Mouse (Mus musculus): ENCODE results near the gene Irak2.

The Irak2 gene

DNA sequence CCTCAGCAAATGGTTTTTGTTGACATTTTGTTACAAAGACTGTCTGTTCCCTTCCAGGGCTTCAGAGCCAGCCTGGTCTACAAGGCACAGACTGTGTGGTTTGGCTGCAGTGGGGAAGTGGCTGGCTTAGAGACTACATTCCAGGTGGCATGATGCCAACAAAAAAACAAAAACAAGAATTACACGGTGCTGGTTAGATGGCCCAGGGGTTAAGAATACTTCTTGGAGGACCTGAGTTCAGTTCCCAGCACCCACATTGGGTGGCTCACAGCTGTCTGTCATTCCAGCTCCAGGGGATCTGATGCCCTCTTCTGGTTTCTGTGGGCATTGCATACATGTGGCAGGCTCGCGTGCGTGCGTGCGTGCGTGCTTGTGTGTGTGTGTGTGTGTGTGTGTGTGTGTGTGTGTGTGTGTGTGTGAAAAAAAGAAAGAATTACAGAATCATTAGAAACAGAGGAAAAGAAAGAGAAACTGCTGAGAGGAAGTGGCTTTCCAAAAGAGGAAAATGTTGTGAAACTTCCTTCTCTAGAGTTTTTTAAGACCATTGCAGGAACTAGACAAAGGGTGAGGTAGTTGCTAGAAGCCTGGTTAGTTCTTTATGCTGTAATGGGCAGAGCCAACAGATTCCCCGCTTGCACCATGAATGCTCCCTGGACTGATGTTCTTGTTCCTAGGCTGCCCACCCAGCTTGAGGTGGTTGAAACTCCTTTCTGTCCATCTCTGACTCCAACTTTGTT is 24.9 kb downstream of the Irak2 start:
- in situ Hi-C loops (cut with MboI, MseI): loop anchor here (10.0 to 25.0 kb wide), 2 partner anchors 1249 to 1252 kb away; no protein-coding TSS in a partner anchor

DNA sequence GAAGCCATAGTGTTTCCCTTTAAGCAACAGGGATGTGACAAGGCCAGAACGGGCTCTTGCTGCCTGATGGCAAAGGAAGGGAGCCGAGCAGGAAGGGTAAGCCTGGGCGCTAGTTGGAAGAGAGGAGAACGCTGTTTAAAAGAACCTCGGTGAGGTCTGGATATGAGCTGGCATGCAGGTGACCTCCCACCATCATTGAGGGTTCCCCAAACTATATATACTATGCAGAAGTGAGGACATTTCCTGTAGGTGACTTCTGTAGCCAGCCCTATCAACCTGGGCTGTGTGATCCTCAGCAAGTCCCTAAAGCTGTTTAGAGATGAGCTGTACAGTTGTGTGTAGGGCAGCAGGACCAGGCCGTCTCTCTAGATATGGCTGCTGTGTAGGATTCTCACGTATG is 26.0 kb downstream of the Irak2 start:
- in situ Hi-C loops (cut with MboI, MseI): loop anchor here (10.0 to 25.0 kb wide), 2 partner anchors 1248 to 1250 kb away; no protein-coding TSS in a partner anchor

DNA sequence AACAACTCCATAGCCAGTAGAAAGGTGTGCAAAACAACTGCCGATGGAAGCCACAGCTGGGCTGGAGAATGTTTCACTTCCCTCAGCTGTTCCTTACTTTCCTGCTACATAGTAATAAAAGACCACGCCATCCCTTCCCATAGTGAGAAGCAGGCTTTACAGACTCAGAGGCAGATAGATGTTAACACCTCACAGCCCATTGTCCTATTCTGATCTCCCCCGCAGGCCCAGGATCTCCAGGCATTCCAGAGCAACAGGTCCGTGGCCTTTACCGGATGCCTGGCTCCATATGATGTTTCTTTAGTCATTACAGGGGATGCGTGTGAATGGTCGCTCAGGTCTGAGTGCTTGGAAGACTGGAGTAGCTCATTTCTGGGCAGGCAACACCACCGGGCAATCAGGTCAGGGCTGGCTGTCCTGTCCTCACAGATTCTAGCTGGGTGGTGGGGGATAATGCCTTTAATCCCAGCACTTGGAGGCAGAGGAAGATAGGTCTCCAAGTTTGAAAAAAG is 29.4 kb downstream of the Irak2 start:
- in situ Hi-C loops (cut with MboI, MseI): loop anchor here (10.0 to 25.0 kb wide), 2 partner anchors 1245 to 1247 kb away; no protein-coding TSS in a partner anchor

DNA sequence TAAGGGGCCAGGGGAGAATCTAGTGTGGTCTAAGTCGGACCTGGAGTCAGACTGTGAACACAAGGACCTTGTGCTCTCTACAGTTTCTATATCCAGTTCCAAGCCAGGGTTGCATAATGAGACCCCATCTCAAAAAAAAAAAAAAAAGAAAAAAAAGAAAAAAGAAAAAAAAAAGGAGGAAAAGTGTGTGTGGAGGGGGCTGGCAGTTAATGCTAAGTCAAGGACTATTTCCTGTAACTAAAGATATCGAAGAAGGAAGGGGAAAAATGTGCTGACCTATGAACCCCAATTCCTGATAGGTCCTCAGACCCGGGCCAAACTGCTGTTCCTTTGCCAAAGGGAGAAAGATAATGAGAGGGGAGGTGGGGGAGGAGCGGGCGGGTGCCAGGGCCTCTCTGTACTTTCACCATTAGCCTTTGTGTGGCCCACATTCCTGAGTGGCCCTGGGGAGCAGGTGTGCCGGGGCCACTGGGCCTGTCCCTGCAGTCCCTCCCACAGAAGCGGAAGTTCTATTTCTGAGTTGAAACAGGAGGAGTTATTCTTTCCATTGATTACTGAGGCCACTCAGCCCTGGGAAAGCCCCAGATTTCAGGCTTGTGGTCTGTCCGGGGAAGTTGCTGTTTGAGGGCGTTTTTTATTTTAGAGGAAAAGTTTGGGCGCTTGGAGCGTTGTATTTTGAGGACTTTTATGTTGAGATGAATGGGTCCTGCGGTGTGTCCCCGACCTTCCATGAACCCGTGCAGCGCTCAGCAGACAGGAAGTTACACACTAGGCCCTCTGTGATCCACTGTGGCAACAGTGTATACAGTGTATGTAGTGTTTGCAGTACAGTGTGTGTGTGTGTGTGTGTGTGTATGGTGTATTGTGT is 30.3 kb downstream of the Irak2 start:
- in situ Hi-C loops (cut with MboI, MseI): loop anchor here (10.0 to 25.0 kb wide), 2 partner anchors 1244 to 1246 kb away; no protein-coding TSS in a partner anchor

DNA sequence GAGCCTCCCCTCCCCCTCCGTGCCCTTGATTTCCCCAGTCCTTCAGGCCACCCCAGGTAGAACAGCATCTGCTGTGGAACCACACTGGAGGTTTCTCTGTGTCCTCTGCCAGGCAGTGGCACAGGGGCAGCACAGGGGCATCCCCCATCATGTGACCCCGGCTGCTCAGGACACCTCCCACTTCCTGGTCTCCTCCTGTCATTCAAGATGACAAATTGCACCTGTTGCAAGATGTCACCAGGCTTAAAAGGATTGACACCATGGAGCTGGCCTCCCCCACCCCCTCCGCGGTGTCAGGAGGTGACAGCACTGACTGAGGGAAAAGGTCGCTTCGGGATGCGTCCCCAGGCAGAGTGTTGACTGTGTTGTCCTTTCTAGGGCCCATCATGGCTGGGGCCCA is 31.6 kb downstream of the Irak2 start:
- in situ Hi-C loops (cut with MboI, MseI): loop anchor here (5.0 to 25.0 kb wide), 3 partner anchors 33 to 1245 kb away; partner anchors contain the start of gene Irak2 (in 1 of the 2)

DNA sequence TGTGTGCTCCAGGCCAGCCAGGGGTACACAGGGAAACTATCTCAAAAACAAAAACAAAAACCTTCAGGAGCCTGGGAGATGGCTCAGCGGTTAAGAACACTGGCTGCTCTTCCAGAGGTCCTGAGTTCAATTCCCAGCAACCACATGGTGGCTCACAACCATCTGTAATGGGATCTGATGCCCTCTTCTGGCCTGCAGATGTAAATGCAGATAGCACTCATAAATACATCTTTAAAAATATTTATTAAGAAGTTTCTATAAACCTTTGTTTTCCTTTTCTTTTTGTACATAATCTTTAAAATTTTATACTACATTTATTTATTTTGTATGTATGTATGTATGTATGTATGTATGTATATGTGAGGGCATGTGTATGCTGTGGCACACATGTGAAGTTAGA is 33.8 kb downstream of the Irak2 start:
- in situ Hi-C loops (cut with MboI, MseI): loop anchor here in 1 of 2 experiments (5.0 to 25.0 kb wide), 2 partner anchors 35 to 1240 kb away; partner anchors contain the start of gene Irak2

DNA sequence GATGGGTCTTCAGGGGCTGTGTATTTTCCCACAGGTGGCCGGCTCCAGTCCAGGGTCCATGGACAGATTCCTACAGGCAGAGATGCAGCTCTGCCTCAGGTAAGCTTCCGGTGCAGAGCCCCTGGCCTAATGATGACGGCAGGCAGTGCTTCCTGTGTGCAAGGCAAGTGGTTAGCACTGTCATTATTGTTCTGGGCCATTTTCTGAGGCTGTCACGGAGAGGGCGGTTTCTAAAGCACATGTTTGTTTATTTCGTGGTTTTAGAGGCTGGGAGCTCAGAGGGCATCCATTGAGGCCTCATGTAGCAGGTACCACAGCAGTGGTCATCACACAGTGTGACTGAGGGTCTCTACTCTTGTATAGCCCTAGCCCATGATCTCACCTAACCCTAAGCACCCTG is 34.7 kb downstream of the Irak2 start:
- in situ Hi-C loops (cut with MboI, MseI): loop anchor here in 1 of 2 experiments (5.0 to 25.0 kb wide), 2 partner anchors 36 to 1239 kb away; partner anchors contain the start of gene Irak2

DNA sequence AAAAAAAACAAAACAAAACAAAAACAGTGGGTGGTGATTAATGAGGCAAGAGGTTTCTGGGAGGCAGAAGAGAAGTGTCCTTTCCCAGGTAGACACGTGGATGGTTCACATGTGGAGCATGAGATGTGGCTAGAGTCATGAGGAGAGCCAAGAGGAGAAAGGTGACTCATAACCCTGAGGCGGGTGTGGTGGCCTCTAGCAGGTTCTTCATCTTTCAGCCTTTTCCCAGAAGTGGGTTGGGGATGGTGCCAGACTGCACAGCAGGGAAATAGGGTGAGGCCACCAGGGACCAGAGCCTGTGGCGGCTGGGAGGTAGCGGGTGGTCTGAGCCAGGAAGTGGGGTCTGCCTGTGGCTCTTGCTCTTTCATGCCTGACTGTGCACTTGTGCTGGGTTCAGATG is 37.0 kb downstream of the Irak2 start:
- in situ Hi-C loops (cut with MboI, MseI): no loop called here

DNA sequence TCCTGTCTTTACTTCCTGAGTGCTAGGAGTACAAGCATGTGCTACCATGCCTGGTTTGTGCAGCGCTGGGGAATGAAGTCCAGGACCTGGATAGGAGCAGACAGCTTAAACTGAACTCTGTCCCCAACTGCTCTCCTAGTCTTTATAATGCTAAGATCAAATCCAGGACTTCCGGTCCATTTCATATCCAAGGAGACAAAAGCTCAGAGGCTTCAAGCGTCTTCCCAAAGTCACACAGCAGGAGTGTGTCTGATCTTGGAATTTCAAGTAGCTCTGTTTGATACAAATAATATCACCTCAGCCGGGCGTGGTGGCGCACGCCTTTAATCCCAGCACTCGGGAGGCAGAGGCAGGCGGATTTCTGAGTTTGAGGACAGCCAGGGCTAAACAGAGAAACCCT is 37.7 kb downstream of the Irak2 start:
- in situ Hi-C loops (cut with MboI, MseI): no loop called here

DNA sequence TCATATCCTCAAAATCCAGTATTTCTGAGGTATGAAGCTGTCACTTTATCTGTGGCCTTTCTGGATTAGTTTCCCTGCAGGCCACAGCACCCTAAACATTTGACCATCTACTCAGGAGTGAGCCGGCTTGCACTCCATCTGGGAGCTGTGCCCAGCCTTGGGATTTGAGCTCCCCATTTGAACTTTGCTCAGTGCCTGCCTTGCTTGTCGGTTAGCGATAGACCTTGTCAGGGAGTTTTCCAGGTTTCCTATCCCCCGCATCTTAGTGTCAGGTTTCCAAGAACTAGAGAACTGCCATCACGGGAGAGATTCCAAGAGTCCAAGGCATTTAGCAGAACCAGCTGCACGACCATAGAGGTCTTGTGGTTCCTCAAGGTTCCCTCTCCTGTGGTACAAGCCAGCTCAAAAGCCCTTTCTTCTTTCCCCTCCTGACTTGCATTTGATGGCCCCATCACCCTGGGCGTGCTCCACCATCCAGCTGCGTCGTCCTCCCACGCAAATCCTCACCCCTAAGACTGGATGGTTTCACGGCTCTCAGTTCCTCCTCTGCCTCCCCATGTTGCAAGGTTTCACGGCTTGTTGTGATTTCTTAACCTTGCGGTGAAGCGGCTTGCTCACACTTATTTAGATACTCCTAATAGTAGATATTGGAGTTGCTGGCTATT is 38.9 kb downstream of the Irak2 start:
- in situ Hi-C loops (cut with MboI, MseI): no loop called here

DNA sequence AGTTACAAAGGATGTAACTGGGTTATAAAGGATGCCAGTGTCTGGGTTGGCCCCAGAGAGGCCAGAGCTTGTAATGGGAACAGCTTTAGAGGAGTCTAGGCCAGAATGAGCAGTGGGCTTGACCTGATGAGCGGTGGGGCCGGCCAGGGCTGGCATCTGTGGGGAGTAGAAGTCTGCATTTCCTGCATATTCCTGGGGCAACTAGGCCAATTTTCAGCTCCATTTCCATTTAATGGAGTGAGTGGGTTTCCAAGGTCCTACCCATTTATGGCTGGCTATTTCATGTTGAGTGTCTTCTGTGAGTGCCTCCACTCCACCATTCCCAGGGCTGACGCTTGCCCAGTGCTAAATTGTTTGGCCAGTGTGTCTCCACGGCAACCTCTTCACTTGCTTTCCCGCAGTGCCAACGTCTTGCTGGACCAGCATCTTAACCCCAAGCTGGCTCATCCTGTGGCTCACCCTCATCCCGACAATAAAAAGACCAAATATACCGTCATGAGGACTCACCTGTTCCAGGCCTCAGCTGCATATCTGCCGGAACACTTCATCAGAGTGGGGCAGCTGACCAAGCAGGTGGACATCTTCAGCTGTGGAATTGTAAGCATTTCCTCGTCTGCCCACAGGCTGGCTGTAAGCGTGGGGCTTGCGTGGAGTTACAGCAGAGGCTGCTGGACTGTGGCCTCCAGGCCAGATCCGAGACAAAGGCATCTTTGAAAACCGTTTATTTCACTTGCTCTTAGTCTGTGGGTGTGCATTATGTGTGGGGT is 40.2 kb downstream of the Irak2 start:
- in situ Hi-C loops (cut with MboI, MseI): no loop called here

DNA sequence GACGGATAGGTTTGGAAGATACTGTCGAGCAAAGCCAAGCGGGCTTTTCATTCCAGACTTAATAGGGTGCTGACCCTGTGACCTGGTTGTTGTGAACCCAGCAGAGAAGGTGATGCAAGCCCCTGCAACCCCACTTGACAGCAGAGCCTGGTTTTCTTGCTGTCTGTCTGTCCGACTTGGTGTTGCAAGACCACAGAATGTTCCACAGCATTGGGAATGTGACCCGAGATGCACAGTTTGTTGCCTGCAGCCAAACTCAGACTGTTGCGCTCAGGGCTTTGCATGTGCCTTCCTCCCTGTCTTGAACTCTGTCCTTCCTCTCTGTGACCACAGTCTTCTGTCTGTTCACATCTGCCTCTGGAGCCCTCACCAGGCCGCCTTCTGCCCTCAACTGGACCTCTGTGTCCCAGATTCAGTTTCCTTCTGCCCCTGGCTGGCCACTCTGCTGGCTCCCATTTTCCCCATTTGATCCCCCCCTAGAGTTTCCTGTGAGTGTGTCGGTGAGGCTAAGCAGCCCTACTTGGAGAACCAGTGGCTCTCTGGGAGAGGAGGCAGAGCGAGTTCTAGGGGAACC is 41.8 kb downstream of the Irak2 start:
- in situ Hi-C loops (cut with MboI, MseI): loop anchor here in 1 of 2 experiments (10.0 kb wide), 1 partner anchor 45 kb away; the partner anchor contains the start of gene Irak2

DNA sequence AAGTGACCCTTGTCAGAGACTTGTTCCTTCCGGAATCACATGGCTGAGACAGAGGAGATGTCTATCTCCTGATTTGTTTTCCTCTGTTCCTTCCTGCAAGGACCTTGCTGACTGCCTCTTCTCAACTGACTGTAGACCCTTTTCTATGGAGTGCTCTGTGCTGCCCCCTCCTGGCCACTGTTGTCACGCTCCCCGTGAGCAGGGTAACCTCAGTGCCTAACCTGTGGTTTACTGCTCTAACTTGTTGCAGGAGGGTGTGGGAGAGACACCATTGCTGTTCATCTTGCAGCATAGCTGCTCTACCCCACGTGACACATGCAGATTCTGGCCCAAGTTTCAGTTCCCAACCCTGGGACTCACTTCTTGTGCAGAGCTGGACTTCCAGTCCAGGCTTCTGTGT is 43.0 kb downstream of the Irak2 start:
- in situ Hi-C loops (cut with MboI, MseI): loop anchor here in 1 of 2 experiments (10.0 kb wide), 1 partner anchor 46 kb away; the partner anchor contains the start of gene Irak2

DNA sequence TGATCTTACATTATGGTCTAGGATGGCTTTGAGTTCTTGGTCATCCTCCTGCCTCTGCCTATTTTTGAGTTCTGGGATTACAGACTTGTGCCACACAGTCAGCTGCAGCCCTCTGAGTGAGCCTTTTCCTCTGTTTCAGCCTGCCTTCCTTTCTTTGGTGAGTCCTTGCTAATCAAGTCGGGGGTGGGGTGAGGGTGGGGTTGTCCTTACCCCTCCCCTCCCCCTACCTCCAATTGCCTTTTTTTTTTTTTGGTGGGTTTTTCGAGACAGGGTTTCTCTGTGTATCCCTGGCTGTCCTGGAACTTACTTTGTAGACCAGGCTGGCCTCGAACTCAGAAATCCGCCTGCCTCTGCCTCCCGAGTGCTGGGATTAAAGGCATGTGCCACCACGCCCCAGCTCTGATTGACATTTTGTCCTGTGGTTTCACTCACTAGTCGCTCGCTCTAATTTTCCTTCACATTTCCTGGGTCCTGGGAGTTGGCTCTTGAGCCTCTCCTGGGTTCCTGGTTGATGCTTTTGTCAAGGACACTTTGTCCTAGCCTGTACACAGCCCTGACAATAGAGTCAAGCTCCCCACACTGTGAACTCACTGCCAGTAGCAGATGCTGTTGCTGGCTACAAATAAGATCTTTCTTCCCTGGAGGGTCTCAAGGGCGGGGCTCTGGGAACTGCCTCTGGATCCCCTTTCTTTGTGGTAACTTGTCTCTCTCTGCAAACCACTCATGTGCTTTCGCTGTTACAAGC is 45.0 kb downstream of the Irak2 start:
- in situ Hi-C loops (cut with MboI, MseI): loop anchor here in 1 of 2 experiments (10.0 kb wide), 1 partner anchor 48 kb away; the partner anchor contains the start of gene Irak2

DNA sequence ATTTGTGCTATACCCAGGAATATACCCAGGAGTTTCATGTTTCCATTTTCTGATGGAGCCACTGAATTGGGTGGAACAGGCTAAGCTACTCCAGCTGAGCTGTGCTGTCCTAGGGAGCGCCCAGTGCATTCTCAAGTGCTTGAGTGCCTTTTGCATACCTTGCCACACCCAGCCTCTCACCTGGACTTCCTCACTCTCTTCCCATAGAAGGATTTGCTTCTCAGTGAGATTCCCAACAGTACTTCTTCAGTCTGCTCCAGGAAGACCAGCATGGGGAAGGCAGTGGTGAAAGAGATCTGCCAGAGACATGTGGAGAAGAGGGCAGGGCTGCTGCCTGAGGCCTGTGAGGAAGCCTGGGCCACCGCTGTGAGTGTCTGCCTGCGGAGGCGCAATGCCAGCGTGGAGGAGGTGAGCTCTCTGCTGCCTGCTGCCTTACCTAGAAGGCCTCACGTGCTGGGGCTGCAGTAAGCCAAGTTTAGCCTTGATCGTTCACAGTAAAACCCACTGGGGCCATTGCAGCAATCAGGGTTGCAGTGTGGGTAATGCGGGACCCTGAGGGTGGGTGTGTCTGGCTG is 48.4 kb downstream of the Irak2 start:
- in situ Hi-C loops (cut with MboI, MseI): loop anchor here in 1 of 2 experiments (10.0 kb wide), 1 partner anchor 52 kb away; the partner anchor contains the start of gene Irak2

DNA sequence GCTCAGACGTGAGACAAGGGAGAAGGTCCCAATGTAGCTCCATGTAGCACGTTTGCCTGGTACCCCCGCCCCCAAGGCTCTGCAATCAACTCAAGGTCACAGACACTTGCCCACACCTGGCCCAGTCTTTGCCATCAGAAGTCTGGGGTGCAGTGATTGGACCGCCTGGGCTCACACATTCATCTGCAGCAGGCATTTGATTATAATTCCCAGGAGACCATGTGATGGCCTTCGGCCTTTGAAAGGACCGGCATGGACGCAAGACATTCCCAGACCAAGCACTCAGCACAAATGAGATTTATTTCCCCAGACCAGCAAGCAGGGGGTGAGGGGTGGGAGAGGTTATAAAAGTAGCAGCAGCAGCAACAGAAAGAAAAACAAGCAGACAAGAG is 51.7 kb downstream of the Irak2 start:
- in situ Hi-C loops (cut with MboI, MseI): no loop called here

DNA sequence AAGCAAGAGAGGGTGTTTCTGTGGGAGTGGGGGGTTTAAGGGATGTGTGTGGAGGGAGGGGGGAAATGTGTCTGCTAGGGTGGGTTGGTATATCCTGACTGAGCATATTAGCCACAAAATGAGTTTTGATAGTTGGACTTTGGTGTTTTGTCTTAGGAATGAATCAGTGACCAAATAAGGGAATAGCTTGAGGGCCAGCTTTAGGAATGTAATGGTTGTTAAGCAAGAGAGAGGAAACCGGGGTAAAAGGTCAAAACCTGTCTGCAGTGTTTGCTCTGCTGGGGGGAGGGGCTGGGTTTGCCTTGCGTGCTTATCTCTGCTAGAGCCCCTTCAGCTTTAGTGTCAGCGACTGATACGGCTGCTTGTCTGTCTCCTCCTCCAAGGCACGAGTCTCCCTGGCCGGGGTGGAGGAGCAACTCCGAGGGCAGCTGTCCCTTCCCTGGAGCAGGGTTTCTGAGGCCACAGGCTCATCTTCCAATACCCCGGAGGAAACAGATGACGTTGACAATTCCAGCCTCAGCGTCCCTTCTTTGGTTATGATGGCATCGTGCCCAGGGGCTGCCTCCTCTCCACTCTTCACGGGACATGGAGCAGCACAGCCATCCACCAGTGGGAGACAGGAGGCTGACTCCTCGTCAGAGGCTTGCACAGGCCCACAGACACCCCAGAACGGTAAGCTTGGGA is 52.3 kb downstream of the Irak2 start:
- in situ Hi-C loops (cut with MboI, MseI): no loop called here

DNA sequence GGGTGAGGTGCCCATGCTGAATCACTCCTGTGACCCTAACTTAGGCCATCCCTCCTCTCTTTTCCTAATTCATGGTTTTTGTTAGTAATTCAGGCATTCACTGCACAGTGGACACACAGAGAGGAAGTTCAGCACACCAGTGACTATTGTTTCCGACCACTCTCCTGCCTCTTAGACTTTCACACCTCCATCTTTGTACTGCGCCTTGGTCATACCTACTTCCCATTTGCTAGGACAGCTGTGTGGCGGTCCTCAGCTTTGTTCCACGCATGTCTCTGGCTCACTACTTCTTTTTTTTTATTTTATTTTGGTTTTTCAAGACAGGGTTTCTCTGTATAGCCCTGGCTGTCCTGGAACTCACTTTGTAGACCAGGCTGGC is 52.8 kb downstream of the Irak2 start:
- in situ Hi-C loops (cut with MboI, MseI): no loop called here
